Mouse (Mus musculus) liver, embryonic 14.5 days (tissue): ENCODE results near the gene Lrrc36.

Experiments
- CTCF ChIP-seq: IDR thresholded peaks from 2 replicates; pipeline ENCODE4 v1.5.1; 2016; ENCODE audit warnings: antibody characterized with exemption, low read depth, control low read depth
- EP300 ChIP-seq: IDR thresholded peaks from 2 replicates; pipeline ENCODE4 v1.6.1; 2016; ENCODE audit warnings: antibody characterized with exemption, low read depth

DNA sequence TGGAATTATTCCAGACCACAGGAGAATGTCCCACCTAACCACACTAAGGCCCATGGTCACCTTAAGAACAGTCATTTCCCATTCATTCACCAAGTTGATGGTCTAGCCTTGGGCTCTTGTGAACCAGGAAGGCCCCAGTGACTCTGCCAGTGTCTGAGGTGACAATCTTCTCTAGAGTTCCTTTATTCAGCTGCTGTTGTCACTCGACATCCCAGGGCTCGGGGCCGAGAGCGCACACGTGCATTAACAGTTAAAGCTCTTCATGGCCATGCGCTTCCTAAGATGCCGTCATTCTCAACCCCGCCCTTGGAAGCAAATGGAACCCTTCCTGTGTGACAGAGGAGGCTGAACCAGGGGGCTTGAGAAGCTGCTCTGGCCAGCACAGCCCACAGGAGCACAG is 68.8 kb downstream of the Lrrc36 start:
- TF ChIP-seq CTCF: no peak
- TF ChIP-seq EP300: no peak
